Mouse (Mus musculus) kidney, adult 11 months (tissue): ENCODE results near the gene Flnc.

ENCODE experiments used
- DNase-seq: peaks from one replicate; pipeline ENCODE4 v3.0.0; 2022

The Flnc gene

DNA sequence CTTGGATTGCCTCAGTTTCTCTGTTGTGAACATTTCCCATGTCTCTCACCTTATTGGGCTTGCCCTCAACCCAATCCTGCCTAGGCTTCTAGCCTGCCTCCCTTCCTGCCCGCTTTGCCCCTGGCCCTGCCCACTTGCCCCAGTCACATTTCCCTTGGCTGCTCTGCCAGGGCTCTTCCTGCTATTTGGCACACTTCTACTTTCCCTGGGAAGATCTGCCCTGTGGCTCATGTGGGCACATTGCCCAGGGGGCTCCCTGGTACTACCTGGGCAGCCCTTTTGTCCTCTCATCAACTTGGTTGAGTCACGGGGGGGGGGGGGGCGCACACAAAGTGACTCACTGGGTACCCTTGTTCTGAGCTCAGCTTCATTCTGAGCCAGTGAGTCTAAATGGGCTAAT lies 900 bp upstream of the Flnc start:
- no peak for DNase-seq

DNA sequence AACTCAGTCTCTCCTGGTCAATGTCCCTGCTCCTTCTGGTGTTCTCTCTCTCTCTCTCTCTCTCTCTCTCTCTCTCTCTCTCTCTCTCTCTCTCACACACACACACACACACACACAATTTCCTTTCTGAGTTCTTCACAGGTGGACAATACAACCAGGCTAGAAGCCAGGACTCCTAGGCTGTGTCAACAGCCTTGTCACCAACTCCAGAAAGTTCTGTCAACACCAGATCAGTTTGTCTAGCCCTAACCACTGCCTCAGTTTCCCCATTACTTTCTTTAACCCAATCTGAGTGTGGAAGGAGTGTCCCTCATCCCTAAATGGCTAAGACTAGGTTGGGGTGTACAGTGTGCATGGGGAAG lies 399 bp upstream of the Flnc start:
- DNase-seq = no peak

- no peak for DNase-seq
Observed at GRCm38 (mm10) chr6:29433804-29434795, 1.0 kb downstream of the Flnc start.

GRCm38 (mm10) chr6:29434911-29435691 lies 2.0 kb downstream of the Flnc start:
- no peak for DNase-seq

DNA sequence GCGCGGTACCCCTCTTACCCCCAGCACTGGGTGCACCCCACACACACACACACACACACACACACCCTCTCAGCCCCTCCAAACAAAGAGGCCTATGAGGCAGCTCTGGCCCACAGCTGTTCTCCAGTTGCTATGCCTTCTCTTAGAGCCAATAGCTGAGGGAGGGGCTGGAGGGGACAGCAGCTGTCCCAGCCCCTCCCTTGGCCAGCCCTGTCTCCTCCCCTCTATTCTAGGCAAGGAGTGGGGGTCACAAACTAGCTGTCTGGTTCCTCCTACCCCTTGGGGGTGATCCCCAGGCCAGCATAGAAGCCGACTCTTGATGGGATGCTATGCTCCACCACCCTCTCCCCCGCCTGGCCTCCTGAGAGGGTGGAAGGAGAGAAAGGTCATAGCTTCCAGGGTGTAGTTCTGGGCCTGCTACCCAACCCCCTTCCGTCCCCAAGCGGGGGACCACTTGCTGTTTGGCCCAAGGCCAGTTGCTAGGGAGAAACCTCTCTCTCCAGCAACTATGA lies 2.9 kb downstream of the Flnc start:
- DNase-seq = no peak

DNA sequence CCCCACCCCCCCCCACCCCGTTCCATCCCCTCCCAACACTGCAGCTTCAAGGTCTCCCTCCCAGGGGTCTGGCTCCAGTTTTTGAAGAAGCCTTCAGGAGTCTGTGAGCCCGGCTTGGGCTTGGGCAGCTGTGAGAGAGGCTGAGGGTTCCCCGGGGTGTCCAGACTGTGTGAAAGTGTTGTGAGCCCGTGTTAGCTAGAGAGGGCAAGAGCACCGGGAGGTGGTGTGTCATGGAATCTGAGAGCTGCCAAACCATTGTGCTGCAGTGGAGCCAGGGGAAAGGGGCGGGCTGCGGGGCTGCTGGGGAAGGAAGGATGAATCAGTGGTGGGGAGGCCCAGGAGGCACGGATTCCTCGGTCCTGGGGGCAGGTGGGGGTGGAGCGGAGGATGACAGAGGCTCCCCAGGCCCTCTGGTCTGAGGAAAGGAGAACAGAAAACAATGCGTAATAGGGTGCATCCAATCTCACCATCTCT lies 3.4 kb downstream of the Flnc start:
- no peak for DNase-seq

DNA sequence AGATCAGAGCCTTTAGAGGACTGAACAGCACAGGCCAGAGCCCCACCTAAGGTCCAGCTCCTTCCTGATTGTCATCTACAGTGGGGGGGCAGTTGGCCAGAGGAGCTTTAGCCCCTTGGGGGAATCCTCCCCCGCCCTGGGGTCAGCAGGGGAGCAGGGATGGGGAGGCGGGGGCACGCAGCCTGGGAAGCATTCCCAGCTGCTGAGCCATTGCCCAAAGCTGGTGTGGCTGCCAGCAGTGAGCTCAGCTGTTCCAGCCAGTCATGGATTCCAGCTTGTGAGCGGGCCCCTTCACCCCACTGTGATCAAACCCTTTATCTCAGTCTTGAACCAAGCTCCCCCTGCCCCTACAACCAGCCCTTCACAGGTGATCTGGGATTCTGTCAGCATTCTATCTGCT lies 6.2 kb downstream of the Flnc start:
- DNase-seq = no peak

- DNase-seq = no peak
Observed at GRCm38 (mm10) chr6:29439789-29440188, 6.7 kb downstream of the Flnc start.

DNA sequence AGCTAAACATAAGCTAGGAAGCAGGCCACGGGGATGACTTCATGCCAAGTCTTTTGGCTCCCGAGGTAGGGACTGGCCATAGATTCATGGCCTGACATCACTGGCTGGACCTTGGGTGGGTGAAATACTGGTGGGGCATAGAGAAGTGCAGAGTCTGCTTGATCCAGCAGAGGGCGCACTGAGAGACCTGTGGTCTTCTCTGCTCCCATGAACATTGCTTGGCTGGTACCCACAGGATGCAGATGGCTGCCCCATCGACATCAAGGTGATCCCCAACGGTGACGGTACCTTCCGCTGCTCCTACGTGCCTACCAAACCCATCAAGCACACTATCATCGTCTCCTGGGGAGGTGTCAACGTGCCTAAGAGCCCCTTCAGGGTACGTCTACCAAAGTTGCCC lies 11.7 kb downstream of the Flnc start:
- peak; percentile 26 for DNase-seq

DNA sequence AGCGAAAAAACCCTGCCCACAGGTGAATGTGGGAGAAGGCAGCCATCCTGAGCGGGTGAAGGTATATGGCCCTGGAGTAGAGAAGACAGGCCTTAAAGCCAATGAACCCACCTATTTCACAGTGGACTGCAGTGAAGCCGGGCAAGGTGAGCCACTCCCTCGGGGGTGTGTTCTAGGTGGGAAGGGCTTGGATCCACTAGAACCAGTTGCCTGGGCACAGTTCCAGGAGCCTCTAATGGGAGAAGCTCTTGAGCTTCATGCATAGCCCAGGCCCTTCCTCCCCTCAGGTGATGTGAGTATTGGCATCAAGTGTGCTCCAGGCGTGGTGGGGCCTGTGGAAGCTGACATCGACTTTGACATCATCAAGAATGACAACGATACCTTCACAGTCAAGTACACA lies 12.3 kb downstream of the Flnc start:
- no peak for DNase-seq

DNA sequence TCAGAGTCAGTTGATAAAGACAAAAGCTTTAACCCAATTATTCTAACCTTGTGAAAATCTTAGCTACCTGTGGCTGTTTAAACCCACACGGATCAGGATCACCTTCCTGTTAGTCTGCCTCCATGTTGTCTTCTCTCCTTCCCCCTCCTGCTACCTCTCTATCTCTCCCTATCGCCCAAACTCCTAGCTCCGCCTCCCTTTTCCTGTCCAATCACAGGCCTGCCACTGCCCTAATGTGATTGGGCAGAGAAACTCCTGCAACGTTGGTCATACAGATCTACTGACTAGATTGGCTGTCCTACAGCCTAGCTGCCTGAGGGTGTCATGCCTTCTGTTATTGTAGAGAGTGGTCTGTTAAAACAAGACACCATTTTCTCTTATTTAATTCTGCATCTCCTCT lies 16.8 kb downstream of the Flnc start:
- no peak for DNase-seq

- DNase-seq = no peak
Observed at GRCm38 (mm10) chr6:29450667-29451066, 17.6 kb downstream of the Flnc start.

DNA sequence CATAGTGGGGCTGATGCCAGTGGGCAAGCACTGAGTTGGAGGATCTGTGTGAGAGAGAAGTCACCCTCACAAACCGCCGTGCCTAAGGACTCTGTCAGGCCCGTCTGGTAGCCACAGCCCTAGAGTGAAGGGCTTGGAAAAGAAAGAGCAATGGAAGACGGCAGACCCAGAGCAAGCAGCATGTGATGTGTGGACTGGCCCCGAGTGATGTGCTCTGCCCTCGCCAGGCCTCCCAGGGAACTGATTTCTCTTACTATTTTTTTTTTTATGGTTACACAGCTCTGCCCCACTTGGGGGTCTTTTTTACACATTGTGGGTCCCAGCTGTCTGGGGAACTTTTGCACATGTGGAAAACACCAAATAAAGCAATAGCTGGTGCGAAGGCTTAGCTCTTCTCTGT lies 28.4 kb downstream of the Flnc start:
- DNase-seq = no peak

GRCm38 (mm10) chr6:29463388-29463787 lies 30.3 kb downstream of the Flnc start:
- no peak for DNase-seq

GRCm38 (mm10) chr6:29467583-29468354 lies 34.7 kb downstream of the Flnc start, which contains the start of gene Atp6v1f:
Gene Atp6v1f (plus strand): TSS chr6:29467718.
- peak; percentile 91 for DNase-seq

- DNase-seq = peak; percentile 64
Observed at GRCm38 (mm10) chr6:29468851-29469250, 35.8 kb downstream of the Flnc start.

GRCm38 (mm10) chr6:29471137-29471536 lies 38.1 kb downstream of the Flnc start, which contains the start of gene Atp6v1fnb:
Gene Atp6v1fnb (plus strand): TSS chr6:29471437.
- DNase-seq = no peak

DNA sequence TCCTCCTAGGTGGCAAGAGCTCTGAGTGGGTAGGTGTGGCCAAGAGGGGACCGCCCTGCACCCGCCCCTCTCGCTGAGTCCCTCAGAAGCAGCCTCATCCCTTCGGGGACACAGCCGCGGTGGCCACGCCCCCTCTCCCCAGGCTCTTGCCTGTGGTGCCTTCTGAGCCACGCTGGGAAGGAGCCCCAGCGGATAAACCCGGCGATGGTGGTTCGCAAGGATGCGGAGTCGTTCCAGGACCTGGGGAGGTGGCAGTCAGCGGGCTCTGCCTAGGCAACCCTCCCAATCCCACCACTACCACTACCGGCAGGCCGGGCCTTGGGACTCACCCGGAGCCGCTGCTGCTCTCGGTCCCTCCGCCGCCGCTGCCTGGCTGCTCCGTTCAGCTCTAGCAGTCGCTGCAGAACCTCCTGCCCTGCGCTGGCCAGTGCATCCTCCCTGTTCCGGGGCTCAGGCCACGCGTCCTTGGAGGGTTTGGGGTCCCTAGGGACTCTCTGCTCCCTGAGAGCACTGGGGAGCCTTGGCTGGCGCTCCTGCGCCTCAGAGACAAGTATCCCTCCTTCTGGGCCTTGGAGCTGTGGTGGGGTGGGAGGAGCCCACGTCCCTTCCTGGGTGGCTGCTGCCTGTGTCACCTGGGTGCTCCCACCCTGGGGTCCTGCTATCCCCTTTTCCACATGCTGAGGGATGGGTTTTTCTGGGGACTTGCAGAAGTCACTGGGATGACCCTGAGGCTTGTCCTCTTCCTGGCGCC lies 41.1 kb downstream of the Flnc start:
- peak; percentile 88 for DNase-seq

GRCm38 (mm10) chr6:29474736-29475135 lies 41.7 kb downstream of the Flnc start:
- peak; percentile 73 for DNase-seq

DNA sequence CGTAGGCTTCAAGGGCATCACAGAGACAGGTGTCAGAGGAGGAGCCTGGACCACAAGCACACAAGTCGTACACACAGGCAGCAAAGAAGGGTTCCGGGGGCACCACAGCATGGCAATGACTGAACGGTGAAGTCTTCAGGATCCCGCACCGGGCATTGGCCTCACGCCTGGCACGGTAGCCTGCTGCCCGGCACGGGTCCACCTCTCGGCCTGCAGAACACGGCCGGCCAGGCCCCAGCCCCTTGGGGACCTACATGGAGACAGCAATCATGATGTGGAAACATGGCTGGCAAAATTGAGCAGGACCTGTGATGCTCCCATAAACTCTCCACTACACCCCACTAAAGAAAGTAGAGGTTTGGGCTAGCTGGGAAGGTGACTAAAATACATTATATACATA lies 49.6 kb downstream of the Flnc start:
- no peak for DNase-seq

DNA sequence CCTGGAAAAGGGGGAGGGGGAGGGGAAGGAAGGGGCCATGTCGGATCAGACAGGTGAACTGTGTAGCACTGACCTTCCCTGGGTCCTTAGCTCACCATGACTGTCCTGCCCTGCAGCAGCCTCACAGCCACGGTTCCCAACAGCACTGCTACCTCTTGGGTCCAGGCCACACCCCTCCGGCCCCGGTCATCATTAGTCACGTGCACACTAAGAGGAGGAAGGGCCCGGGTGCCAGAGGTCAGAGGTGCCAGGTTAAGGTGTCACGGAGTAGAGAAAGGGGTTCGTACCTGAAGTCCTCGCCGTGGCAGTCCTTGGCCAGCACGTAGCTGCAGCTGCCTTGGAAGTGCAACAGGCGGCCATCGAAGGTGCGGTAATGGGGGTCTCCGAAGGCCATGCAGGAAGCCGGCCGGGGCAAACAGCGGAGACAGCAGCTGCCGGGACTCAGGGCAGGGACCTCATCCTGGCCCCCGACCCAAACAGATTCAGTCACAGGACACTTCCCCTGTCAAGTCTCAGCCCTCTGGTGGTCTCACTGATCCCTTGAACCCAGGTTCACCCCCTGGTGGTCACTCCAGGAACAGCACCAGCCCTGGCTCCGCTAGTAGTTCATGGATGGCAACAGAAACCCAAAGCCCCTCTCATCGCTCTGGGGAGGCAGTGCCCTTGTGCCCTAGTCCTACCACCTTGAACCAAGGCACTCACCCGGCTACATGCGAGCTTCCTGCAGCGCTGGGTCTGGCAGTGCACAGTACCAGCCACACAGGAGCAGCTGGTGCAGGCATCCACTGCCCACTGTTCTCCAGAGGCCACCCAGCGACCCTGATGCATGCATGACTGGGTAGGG lies 51.9 kb downstream of the Flnc start:
- DNase-seq = peak; percentile 63
